Mouse (Mus musculus) liver, embryonic 14.5 days (tissue): ENCODE data around the gene Gm10638.

ENCODE experiments used
- CTCF ChIP-seq: IDR thresholded peaks from 2 replicates; pipeline ENCODE4 v1.5.1; 2016; ENCODE audit warnings: antibody characterized with exemption, low read depth, control low read depth
- EP300 ChIP-seq: IDR thresholded peaks from 2 replicates; pipeline ENCODE4 v1.6.1; 2016; ENCODE audit warnings: antibody characterized with exemption, low read depth

- TF ChIP-seq CTCF (no peak), EP300 (no peak)
Observed at GRCm38 (mm10) chr8:86719368-86719767, 26.1 kb upstream of the Gm10638 start.
